Mouse (Mus musculus): Measurements from ENCODE around the gene Cmtr2. TPM values are rescaled to one million over a fixed set of nuclear protein-coding genes. Genes with fewer than 3 reads are reported as not detected.

The Cmtr2 gene
- total and polyA plus RNA-seq, 2 experiments from 2014 or later = 3.0 to 12.1 TPM

DNA sequence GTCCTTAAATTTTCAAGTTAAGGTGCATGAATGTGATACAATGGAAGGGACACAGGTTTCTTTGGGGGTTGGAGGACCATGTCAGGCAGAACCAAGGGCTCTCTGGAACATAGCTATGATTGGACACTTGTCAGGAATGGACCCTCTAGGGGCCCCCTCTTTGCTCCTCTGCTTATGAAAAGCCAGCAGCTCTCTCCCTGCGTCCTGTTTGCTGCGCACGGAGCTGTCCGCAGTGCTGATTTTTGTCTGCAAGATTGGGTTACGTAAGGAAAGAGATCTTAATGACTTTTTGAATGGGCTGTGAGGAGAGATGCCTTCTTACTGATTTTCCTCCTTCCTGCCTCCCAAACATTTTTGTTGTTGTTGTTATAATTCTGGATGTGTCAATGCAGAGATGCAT is 18.8 kb upstream of the Cmtr2 start:
- DNase-seq (ENCODE audit: low spot score) (peak; percentile 65), ATAC-seq (ENCODE audit: insufficient read depth, low read depth) (no peak)
- TF ChIP-seq CTCF (IDR thresholded peaks at IDR 0.05; ENCODE audit: low read depth) (no peak), EP300 (IDR thresholded peaks at IDR 0.05; ENCODE audit: low read depth) (no peak)

DNA sequence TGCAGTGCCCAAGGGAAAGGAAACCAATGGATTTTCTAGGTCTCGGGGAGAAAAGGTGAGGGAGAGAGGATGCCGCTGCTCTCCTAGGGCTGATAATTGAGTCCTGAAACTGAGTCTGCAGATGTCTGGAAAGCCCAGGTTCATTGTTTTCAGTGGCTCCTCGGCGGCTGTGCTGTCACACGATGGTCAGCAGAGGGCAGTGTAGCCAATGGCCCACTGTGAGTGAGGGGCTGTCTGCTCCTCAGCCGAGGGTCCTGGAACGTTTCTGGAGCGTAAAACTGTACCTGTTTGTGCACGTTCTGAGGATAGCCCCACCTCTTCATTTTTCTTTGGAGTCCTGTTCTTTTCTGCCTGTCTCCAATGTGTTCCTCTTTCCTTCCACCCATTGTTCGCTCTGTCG is 13.7 kb upstream of the Cmtr2 start:
- TF ChIP-seq EP300 (IDR thresholded peaks at IDR 0.05; ENCODE audit: low read depth) = no peak
- TF ChIP-seq CTCF (IDR thresholded peaks at IDR 0.05; ENCODE audit: low read depth) = peak; percentile 34; the same call in 1 of the 2 replicates
- Histone ChIP-seq H3K4me3 (ENCODE audit: low read depth, low read length) (no peak overlapping the region), H3K9ac (replicated peaks; ENCODE audit: low read depth, low read length) (no peak overlapping the region), H3K4me2 (ENCODE audit: low read depth, low read length) (no peak overlapping the region), H3K4me1 (ENCODE audit: control insufficient read depth, insufficient read depth) (no peaks in the 10 kb centered on the region), H3K27ac (ENCODE audit: low read depth) (no peak overlapping the region), H3K36me3 (replicated peaks; ENCODE audit: control insufficient read depth, insufficient read depth, low read length) (no peaks in the 10 kb centered on the region), H3K27me3 (ENCODE audit: control insufficient read depth, insufficient read depth, low read length) (no peaks in the 10 kb centered on the region), H3K9me3 (replicated peaks; ENCODE audit: control insufficient read depth, low read length) (no peaks in the 10 kb centered on the region)
- ATAC-seq (ENCODE audit: insufficient read depth, low read depth) = no peak
- WGBS = 35% methylated on average over 11 of the region's 11 CpGs
- DNase-seq (ENCODE audit: low spot score) = no peak

More for the DNA sequence above, 18.8 kb upstream of the Cmtr2 start:
- Histone ChIP-seq H3K9me3 (replicated peaks; ENCODE audit: control insufficient read depth, low read length) (no peaks in the 10 kb centered on the region), H3K9ac (replicated peaks; ENCODE audit: low read depth, low read length) (no peak overlapping the region), H3K4me3 (ENCODE audit: low read depth, low read length) (no peak overlapping the region), H3K4me1 (ENCODE audit: control insufficient read depth, insufficient read depth) (no peaks in the 10 kb centered on the region), H3K4me2 (ENCODE audit: low read depth, low read length) (no peak overlapping the region), H3K27ac (ENCODE audit: low read depth) (no peak overlapping the region), H3K36me3 (replicated peaks; ENCODE audit: control insufficient read depth, insufficient read depth, low read length) (no peaks in the 10 kb centered on the region), H3K27me3 (ENCODE audit: control insufficient read depth, insufficient read depth, low read length) (no peaks in the 10 kb centered on the region)
- 3% methylated on average over 5 of the region's 5 CpGs for WGBS

DNA sequence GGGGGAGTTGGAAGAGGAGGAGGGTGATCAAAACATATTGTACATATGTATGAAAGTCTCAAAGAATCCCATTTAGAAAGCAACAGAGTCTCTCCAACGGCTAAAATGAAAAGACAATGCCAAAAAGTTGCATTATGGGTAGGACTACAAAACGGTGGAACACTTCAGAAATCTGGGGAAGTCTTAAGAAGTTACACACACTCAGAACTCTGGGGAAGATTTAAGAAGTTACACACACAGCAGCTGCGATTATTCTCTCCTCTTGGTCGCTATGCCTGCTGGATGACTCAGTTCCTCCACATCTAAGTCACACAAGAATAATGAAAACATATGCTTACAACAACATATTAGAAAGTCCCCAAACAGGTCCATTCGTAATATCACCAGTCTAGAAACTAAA is 788 bp downstream of the Cmtr2 start:
- WGBS = 59% methylated on average over 5 of the region's 5 CpGs
- TF ChIP-seq CTCF (IDR thresholded peaks at IDR 0.05; ENCODE audit: low read depth) (no peak), EP300 (IDR thresholded peaks at IDR 0.05; ENCODE audit: low read depth) (no peak)
- no peak for ATAC-seq (ENCODE audit: insufficient read depth, low read depth)
- no peak for DNase-seq (ENCODE audit: low spot score)
- Histone ChIP-seq H3K36me3 (replicated peaks; ENCODE audit: control insufficient read depth, insufficient read depth, low read length) (peaks cover 4% of the 10 kb centered on the region), H3K27ac (ENCODE audit: low read depth) (no peak overlapping the region), H3K4me3 (ENCODE audit: low read depth, low read length) (no peak overlapping the region), H3K9ac (replicated peaks; ENCODE audit: low read depth, low read length) (no peak overlapping the region), H3K4me1 (ENCODE audit: control insufficient read depth, insufficient read depth) (peaks cover 13% of the 10 kb centered on the region), H3K27me3 (ENCODE audit: control insufficient read depth, insufficient read depth, low read length) (no peaks in the 10 kb centered on the region), H3K9me3 (replicated peaks; ENCODE audit: control insufficient read depth, low read length) (no peaks in the 10 kb centered on the region), H3K4me2 (ENCODE audit: low read depth, low read length) (no peak overlapping the region)

DNA sequence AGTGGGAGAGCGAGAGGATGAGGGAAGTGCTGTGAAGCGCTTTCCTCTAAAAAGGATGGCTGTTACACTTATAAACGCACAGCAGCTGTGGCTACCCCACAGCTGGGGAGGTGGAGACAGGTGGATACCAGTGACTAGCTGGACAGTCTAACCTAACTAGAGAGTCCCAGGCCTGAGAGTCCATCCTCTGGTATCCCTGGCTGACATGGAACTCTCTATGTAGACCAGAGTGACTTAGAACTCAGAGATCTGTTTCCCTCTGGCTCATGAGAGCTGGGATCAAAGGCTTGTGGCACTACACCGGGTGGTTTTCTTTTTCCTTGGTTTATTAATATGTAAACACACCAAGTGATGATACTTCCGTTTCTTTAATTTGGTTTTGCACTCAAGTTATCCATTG is 1.7 kb downstream of the Cmtr2 start:
- DNase-seq (ENCODE audit: low spot score) (no peak), ATAC-seq (ENCODE audit: insufficient read depth, low read depth) (no peak)
- Histone ChIP-seq H3K4me3 (ENCODE audit: low read depth, low read length) (peak overlapping the region; percentile 65), H3K4me2 (ENCODE audit: low read depth, low read length) (peak overlapping the region; percentile 78), H3K9me3 (replicated peaks; ENCODE audit: control insufficient read depth, low read length) (no peaks in the 10 kb centered on the region), H3K4me1 (ENCODE audit: control insufficient read depth, insufficient read depth) (peaks cover 13% of the 10 kb centered on the region), H3K36me3 (replicated peaks; ENCODE audit: control insufficient read depth, insufficient read depth, low read length) (peaks cover 13% of the 10 kb centered on the region), H3K9ac (replicated peaks; ENCODE audit: low read depth, low read length) (no peak overlapping the region), H3K27ac (ENCODE audit: low read depth) (no peak overlapping the region), H3K27me3 (ENCODE audit: control insufficient read depth, insufficient read depth, low read length) (no peaks in the 10 kb centered on the region)
- WGBS = 32% methylated on average over 5 of the region's 5 CpGs
- TF ChIP-seq EP300 (IDR thresholded peaks at IDR 0.05; ENCODE audit: low read depth) (no peak), CTCF (IDR thresholded peaks at IDR 0.05; ENCODE audit: low read depth) (no peak)

DNA sequence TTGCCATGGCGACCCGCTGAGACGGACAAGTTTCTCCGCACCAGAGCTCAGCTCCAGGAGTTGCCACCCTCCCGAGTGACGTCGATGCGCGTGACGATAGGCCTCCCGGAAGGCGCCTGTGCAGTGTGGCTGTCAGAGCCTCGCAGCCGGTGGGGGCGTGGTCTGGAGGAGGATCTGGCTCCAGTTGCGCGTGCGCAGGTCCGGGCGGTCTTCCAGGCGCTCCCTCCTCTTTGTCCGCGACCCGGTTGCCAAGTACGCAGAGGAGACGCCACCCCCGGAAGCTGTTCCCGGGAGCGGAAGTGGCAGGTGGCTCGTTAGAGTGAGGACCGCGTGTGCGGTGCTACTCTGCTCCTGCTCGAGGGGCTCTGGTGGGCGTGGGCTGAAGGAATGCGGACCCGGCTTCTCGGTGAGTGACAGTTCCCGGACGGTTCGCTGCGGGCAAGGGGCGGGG is 2.2 kb downstream of the Cmtr2 start:
- peaks cover 18% of the 10 kb centered on the region for H3K36me3 ChIP-seq (replicated peaks; ENCODE audit: control insufficient read depth, insufficient read depth, low read length)
- no peaks in the 10 kb centered on the region for H3K9me3 ChIP-seq (replicated peaks; ENCODE audit: control insufficient read depth, low read length)
- peak overlapping the region; percentile 78 for H3K4me2 ChIP-seq (ENCODE audit: low read depth, low read length)
- H3K4me1 ChIP-seq (ENCODE audit: control insufficient read depth, insufficient read depth) = peaks cover 13% of the 10 kb centered on the region
- peak overlapping the region; percentile 65 for H3K4me3 ChIP-seq (ENCODE audit: low read depth, low read length)
- peak; percentile 100 for ATAC-seq (ENCODE audit: insufficient read depth, low read depth)
- peak overlapping the region; percentile 32 for H3K9ac ChIP-seq (replicated peaks; ENCODE audit: low read depth, low read length)
- H3K27me3 ChIP-seq (ENCODE audit: control insufficient read depth, insufficient read depth, low read length) = no peaks in the 10 kb centered on the region
- DNase-seq (ENCODE audit: low spot score) = peak; percentile 97
- under 1% methylated on average over 43 of the region's 43 CpGs for whole genome bisulfite sequencing
- TF ChIP-seq CTCF (IDR thresholded peaks at IDR 0.05; ENCODE audit: low read depth) (no peak), EP300 (IDR thresholded peaks at IDR 0.05; ENCODE audit: low read depth) (no peak)
- H3K27ac ChIP-seq (ENCODE audit: low read depth) = no peak overlapping the region

DNA sequence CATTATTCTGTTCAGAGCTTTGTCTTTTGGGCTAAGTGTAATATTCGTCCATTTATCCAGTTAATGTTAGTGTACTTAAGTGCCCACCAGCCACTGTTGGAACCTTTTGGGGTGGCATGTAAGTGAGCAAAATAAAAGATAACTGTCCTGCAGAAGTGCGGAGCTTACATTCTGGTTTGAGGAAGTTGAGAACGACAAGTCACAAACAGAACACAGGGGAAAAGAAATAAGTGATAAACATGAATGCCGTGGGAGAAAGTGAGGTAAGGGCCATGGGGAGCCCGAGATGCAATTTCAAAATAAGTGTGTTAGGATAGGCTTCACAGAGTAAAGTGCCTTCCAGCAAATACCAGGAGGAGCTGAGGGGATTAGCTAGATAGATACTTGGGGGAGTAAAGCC is 3.0 kb downstream of the Cmtr2 start:
- no peak overlapping the region for H3K9ac ChIP-seq (replicated peaks; ENCODE audit: low read depth, low read length)
- H3K4me3 ChIP-seq (ENCODE audit: low read depth, low read length) = peak overlapping the region; percentile 65
- no peak overlapping the region for H3K27ac ChIP-seq (ENCODE audit: low read depth)
- no peaks in the 10 kb centered on the region for H3K9me3 ChIP-seq (replicated peaks; ENCODE audit: control insufficient read depth, low read length)
- WGBS = 54% methylated on average over 5 of the region's 5 CpGs
- peak overlapping the region; percentile 78 for H3K4me2 ChIP-seq (ENCODE audit: low read depth, low read length)
- no peak for ATAC-seq (ENCODE audit: insufficient read depth, low read depth)
- TF ChIP-seq CTCF (IDR thresholded peaks at IDR 0.05; ENCODE audit: low read depth) = no peak
- TF ChIP-seq EP300 (IDR thresholded peaks at IDR 0.05; ENCODE audit: low read depth) = no peak
- DNase-seq (ENCODE audit: low spot score) = no peak
- H3K4me1 ChIP-seq (ENCODE audit: control insufficient read depth, insufficient read depth) = peaks cover 13% of the 10 kb centered on the region
- H3K36me3 ChIP-seq (replicated peaks; ENCODE audit: control insufficient read depth, insufficient read depth, low read length) = peaks cover 26% of the 10 kb centered on the region
- H3K27me3 ChIP-seq (ENCODE audit: control insufficient read depth, insufficient read depth, low read length) = no peaks in the 10 kb centered on the region
